26 mouse cellular contexts compared by ENCODE assay signal in the genomic region with DNA sequence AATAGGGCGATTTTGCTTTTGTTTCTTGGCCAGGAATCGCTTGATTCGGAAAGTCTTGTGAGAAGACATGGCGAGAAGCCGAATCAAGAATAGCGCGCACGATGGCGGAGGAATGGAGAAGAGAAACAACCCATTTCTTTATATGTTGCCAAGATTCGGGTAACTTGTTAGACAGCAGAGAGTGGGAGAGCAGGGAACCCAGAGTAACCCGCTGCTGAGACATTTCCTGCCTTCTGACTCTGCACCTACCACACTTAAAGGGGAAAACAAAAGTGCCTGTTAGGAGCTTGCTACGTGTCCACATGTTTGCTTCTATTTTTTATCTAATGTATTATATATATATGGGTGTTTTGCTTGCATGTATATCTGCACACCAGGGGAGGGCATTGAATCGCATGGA. TPM values are rescaled to one million over a fixed set of nuclear protein-coding genes. Genes with fewer than 3 reads are reported as not detected.
"Had no signal": no experiment of that assay in that cellular context is flagged by ENCODE, and none has a peak within 500 bp of the region (broad histone marks: within the 10 kb centered on the region; RNA-seq: fewer than 3 reads in every experiment).

No protein-coding gene starts in this region.

- H3K4me3 ChIP-seq: left cerebral cortex, adult 2 months; liver, embryonic 13.5 days had no signal

- DNase-seq: kidney, adult 18-20 months; kidney, adult 9 months; kidney, postnatal 14 days; kidney, postnatal 4 days; liver, embryonic 13.5 days; lung, adult 2 months; lung, postnatal 14 days; lung, postnatal 4 days; midbrain, embryonic 14.5 days; right cerebral cortex, postnatal 25 days had no signal

- H3K27me3 ChIP-seq: liver, embryonic 13.5 days had no signal

- ATAC-seq: inflammation-experienced regulatory T-cells, adult 6 months; intestine, embryonic 16.5 days had no signal

- H3K36me3 ChIP-seq: liver, embryonic 13.5 days had no signal

- H3K4me1 ChIP-seq: liver, embryonic 13.5 days had no signal

- H3K27ac ChIP-seq: left cerebral cortex, adult 2 months; liver, embryonic 13.5 days had no signal

RNA-seq across cellular contexts. Expression of gene Trim72, which starts 9.4 kb away (rescaled TPM):
- total RNA-seq: megakaryocyte progenitor cell, adult 5-6 weeks had no signal
- polyA plus RNA-seq: inflammation-experienced regulatory T-cells, adult 6 months; liver, embryonic 13.5 days; midbrain, embryonic 14.5 days; midbrain, postnatal 0 days; neural tube, embryonic 11.5 days; neural tube, embryonic 14.5 days had no signal

RNA-seq across cellular contexts. Expression of gene Gm49368, which starts 49.4 kb away (rescaled TPM):
- total RNA-seq: layer of hippocampus, postnatal 25 days; left cerebral cortex, adult 2 months; left cerebral cortex, postnatal 36 days; liver, adult 2 months; megakaryocyte progenitor cell, adult 5-6 weeks; megakaryocyte-erythroid progenitor cell, adult 5-6 weeks; midbrain, postnatal 0 days had no signal
- polyA plus RNA-seq: intestine, embryonic 16.5 days; kidney, embryonic 16.5 days; limb, embryonic 11.5 days; liver, embryonic 13.5 days; lung, embryonic 16.5 days; midbrain, embryonic 11.5 days; midbrain, embryonic 14.5 days; midbrain, postnatal 0 days; neural tube, embryonic 11.5 days; neural tube, embryonic 14.5 days; testis, adult 2 months had no signal
